Mouse (Mus musculus) gastrocnemius, adult 2 months (tissue): Measurements from ENCODE around the gene Pknox2. TPM values are rescaled to one million over a fixed set of nuclear protein-coding genes. Genes with fewer than 3 reads are reported as not detected.

Source experiments
- DNase-seq: peaks from one replicate; pipeline ENCODE4 v3.0.0; 2022
- H3K27ac ChIP-seq: fragments of 200-600 bp; 2 replicates; pipeline ENCODE4 v1.8.1; 2022; ENCODE audit warnings: mild to moderate bottlenecking
- H3K4me3 ChIP-seq: fragments of 200-600 bp; 2 replicates; pipeline ENCODE4 v1.8.1; 2022; ENCODE audit warnings: mild to moderate bottlenecking, moderate library complexity
- CTCF ChIP-seq: fragments of 200-600 bp; IDR thresholded peaks from 2 replicates; pipeline ENCODE4 v1.8.1; 2022; ENCODE audit warnings: antibody characterized with exemption, mild to moderate bottlenecking, moderate library complexity
- intact Hi-C: fragments of 180-260 bp; cut with DNase I; formaldehyde crosslinking; loops from one replicate; pipeline ENCODE4 v1.15.1; 2025
- total RNA-seq, 2 experiments: library from RNA; stranded (reverse); gene quantifications; 2 replicates each; pipeline ENCODE4 v1.2.3; 2021

Pknox2 gene
- total RNA-seq, 2 experiments from 2014 or later = 35.4 to 40.7 TPM

DNA sequence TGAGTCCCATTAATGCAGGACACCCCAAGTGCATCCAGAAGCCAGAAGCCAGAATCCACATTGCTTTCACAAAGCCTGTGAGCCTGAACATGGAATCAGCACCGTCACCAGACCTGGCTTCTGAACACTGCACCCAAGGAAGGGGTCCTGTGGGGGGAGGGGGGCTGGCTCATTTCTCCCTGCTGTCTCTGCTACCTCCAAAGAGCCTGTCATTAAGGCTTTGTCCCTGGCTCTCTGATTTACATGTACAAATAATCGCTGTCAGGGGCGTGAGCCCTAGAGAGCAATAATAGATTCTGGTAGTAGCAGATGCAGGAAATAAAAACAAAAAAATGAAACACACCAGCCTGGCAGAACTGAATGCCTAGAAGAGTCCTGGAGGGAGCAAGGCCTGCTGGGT, 121.3 kb downstream of the Pknox2 start:
- H3K4me3 ChIP-seq = no peak overlapping the region
- TF ChIP-seq CTCF = no peak
- intact Hi-C loops = loop anchor here (5.0 kb wide), 1 partner anchor 54 kb away; no protein-coding TSS in a partner anchor
- no peak for DNase-seq
- H3K27ac ChIP-seq = 0 out of 2 replicates have a peak overlapping the region, but pooled peaks have one; percentile 17

DNA sequence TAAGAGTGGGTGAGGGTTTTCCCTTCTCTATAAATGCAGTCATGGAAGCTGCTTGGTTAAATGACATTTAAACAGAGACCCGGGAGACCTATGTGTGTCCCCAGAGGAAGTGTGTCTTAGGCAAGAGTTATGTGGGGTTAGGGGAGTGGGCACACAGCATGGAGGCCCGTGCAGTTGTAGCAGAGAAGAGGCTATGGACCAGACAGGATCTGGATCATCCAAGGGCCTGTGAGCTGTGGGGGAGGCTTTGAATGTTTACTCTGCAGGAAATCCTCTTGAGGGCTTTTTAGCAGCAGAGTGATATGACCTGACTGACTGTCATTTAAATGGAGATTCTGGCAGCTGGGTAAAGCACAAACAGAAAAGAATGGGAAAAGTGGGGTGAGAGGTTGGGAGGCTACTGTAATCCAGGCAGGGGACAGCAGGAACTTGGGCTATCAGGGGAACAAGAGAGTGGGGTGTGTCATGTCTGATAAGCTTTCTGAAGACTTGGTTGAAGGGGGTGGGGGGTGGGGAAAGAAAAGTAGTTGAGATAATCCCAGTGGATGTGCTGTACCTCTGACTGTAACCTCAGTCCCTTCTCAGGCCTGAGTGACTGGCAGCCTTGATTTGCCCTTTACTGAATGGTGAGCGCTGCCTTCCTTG, 125.5 kb downstream of the Pknox2 start:
- DNase-seq = no peak
- no peak for TF ChIP-seq CTCF
- no peak overlapping the region for H3K4me3 ChIP-seq
- intact Hi-C loops = no loop called here
- H3K27ac ChIP-seq = no peak overlapping the region

DNA sequence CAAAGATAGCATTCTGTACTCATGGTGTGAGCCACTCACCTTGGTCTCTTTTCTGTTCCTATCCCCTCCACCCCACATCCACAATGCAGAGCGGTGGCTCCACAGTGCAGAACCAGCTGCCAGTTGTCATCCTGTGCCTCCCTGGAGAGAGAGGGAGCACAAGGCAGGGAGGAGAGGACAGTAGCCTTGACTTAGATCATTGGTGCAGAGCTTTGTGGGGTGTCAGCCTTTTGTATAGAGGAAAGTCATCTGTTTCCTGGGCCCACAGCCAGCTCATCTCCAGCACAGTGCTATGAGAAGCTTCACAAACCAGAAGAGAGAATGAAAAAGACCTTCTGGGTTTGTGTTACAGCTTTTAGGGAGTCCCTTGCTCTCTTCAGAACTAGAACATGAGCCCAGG, 129.1 kb downstream of the Pknox2 start:
- intact Hi-C loops = no loop called here
- TF ChIP-seq CTCF = no peak
- no peak overlapping the region for H3K4me3 ChIP-seq
- DNase-seq = no peak
- H3K27ac ChIP-seq = no peak overlapping the region

DNA sequence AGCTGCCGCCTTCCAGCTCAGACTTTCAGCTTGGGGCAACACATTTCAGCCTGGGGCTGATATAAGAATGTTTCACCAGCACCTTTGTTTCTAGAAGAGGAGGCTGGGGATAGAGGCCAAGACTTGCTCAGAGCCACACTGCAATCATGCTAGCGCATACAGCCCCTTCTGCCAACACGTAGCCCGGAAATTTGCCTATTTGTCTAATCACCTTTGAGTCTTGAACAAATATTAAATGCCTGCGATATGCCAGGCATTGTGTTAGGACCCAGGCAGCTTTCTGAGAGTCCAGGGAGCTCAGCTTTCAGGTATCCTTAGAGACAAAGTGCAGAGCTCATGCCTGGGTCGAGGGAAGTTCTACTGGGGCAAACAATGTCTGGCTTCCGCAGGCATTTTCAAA, 130.0 kb downstream of the Pknox2 start:
- TF ChIP-seq CTCF = no peak
- H3K4me3 ChIP-seq = no peak overlapping the region
- no peak overlapping the region for H3K27ac ChIP-seq
- no peak for DNase-seq
- intact Hi-C loops = no loop called here

DNA sequence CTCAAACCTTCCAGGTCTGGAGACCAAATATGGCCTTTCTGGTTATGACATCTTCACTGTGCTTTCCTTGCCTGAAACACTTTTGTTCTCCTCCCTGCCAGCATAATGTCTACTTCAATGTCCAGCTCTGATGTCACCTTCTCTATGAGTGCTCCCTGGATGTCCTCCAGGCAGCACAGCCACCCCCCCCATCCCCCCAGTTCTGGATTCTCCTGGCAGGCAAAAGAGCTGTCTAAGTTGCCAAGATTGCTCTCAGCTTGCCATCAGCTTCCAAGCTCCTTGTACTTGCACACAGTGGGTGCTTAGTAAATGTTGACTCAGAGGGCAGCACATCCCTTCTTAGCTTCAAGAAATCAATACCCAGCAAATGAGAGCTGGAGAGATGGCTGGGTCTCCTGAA, 131.0 kb downstream of the Pknox2 start:
- intact Hi-C loops = no loop called here

DNA sequence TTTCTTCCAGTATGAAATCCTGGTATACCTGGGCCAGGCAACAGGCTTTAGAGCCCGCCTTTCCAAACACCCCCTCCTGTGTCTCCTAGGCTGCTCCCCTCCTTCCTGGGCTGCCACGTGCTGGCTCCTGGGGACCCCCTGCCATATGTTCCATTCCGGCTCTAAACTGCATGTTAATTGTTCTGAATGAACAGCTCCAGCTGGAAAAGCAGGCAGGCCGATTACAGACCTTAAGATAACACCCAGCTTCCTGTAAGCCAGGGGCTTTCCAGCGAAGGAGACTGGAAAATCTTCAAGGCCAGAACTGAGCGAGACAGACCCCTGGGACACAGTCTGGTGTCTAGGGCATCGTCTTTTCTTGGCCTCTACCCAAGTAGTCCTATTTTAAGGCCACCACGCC, 133.6 kb downstream of the Pknox2 start:
- TF ChIP-seq CTCF = no peak
- intact Hi-C loops = no loop called here
- Histone ChIP-seq H3K27ac (no peak overlapping the region), H3K4me3 (no peak overlapping the region)
- DNase-seq = no peak

More for the DNA sequence above, 131.0 kb downstream of the Pknox2 start:
- Histone ChIP-seq H3K27ac (no peak overlapping the region; the same call in 1 of the 2 replicates), H3K4me3 (no peak overlapping the region)
- DNase-seq = peak; percentile 37
- no peak for TF ChIP-seq CTCF

DNA sequence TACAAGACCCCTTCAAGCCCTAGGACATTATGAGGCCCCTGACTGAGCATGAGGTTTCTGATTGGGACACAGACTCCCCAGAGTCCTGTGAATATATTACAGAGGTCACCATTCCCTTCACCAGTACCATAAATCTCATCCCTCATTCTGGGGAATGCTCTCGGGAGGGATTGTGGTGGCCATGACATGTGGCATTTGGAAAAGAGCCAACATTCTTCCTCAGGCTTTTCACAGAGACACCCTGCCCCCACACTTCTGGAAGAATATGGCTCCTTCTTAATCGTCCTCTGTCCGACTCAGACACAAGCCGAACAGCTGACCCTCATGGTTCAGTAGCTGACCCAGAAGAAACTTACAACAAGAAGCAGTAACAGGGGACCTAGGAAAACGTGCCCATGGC, 139.1 kb downstream of the Pknox2 start:
- intact Hi-C loops = no loop called here
- no peak for DNase-seq
- Histone ChIP-seq H3K4me3 (no peak overlapping the region), H3K27ac (no peak overlapping the region)
- no peak for TF ChIP-seq CTCF

DNA sequence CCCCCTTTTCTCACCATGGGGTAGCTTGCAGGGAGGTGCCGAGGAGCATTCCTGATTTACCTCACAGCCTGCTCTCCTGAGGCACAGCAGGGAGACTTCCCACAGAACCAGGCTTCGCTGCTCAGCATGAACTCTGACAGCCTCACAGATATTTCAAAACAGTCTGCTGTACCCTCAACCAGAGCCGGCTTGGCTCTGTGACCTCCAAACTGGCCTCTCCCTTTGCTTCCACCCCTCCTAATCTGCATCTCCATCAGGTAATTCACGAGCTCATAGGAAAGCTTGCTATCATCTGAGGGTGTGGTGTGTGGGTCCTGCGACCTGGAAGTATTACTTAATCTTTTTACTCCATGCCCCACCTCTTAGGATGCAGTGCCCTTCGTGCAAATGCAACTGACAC, 142.5 kb downstream of the Pknox2 start:
- no peak for TF ChIP-seq CTCF
- no peak for DNase-seq
- Histone ChIP-seq H3K4me3 (no peak overlapping the region), H3K27ac (no peak overlapping the region)
- intact Hi-C loops = no loop called here

DNA sequence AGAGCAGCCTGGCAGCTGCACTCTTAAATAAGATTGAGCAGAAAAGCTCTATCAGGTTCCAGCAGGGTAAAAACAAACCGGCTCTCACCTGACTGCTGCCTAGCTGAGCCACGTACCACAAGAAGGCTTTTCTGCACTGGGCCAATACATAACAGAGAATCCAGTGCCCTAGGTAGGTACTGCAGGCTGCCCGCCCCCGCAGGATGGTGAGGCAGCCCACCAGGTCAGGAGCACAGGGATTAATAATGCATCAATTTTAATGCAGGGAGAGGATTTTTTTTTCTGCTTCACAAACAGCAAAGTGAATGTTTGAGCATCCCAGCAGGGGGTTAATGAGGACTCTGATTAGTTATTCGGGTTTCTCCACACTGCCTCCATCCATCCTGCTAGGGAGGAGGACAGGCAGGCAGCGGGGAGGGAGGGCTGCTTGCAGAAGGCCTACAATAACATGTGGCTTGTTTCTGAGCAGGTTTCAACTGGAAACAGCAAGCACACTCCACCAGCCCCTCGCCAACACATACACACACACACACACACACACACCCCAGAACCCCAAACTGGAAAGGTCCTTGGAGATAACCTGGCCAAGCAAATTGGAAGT, 145.2 kb downstream of the Pknox2 start:
- DNase-seq = no peak
- intact Hi-C loops = no loop called here
- no peak for TF ChIP-seq CTCF
- Histone ChIP-seq H3K4me3 (no peak overlapping the region), H3K27ac (no peak overlapping the region)

DNA sequence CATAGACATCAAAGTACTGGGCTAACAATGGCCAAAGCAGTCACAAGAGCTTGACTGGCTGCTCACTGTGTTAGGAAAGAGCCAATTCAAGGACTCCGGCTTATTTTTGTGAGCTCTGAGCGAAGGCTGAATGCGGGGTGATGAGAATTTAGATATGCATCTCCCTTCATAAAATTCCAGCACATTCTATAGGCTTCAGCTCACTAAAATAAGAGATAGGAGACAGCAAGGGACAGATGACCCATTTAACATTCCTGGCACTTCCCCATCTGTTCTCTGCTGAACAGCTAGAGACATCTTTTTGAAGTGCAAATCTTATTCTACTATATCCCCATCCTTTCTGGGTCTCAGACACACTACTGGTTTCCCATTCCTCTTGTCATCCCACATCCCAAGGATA, 147.8 kb downstream of the Pknox2 start:
- no peak for TF ChIP-seq CTCF
- H3K27ac ChIP-seq = no peak overlapping the region
- intact Hi-C loops = no loop called here
- no peak overlapping the region for H3K4me3 ChIP-seq
- DNase-seq = no peak

DNA sequence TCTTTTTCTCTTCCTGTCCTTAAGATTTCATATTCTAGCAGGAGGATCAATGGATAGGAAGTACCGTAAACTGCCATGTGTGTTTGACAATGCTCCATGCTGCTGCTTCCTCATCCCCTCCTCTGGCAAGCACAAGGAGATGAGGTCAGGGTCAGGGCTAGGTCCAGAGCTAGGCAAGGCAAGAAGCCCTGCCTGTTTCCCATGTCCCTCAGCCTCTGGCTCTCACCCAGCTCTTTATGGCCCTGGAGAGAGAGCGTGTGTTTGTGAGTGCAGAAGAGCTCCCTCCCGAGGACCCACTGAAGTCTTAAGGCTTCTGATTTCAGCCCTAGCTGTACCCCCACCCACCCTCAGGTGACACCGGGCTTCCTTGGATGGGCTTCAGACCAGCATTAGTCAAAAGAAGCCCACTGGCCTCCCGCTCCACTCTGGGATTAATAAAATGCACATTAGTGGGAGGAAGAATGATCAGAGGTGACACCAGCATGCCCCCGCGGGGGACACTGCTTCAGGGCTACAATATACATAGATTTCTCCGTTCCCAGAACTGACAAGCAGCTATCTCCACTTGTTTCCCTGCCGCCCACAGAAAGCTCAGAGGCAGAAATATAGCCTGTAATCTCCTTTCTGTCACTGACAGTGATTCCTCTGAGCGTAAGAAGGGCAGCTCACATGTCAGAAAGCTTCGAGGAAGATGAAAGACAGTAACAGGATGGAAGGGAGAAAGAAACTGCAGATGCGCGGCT, 156.4 kb downstream of the Pknox2 start:
- peak overlapping the region; percentile 76 for H3K27ac ChIP-seq
- peak; percentile 65 for DNase-seq
- intact Hi-C loops = no loop called here
- H3K4me3 ChIP-seq = no peak overlapping the region
- no peak for TF ChIP-seq CTCF

DNA sequence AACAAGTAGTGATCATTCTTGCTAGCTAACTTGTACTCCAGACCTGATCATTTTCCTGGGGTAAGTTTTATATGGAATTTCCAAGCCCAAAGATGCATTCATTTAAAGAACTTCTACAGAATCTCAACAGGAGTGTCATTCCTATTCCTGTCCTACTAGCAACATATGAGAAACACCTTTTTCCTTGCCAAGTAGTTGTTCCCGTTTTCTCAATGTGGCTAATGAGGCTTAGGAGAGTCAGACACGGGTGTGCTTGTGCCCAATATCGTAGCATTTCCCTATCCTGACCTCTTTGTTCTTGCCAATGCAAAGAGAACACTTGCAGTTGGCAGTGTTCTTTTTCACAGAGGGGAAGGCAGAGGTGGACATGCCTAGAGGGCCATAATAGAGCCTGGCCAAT, 157.2 kb downstream of the Pknox2 start:
- peak overlapping the region; percentile 76; the same call in 1 of the 2 replicates for H3K27ac ChIP-seq
- intact Hi-C loops = no loop called here
- no peak overlapping the region for H3K4me3 ChIP-seq
- TF ChIP-seq CTCF = no peak
- no peak for DNase-seq

DNA sequence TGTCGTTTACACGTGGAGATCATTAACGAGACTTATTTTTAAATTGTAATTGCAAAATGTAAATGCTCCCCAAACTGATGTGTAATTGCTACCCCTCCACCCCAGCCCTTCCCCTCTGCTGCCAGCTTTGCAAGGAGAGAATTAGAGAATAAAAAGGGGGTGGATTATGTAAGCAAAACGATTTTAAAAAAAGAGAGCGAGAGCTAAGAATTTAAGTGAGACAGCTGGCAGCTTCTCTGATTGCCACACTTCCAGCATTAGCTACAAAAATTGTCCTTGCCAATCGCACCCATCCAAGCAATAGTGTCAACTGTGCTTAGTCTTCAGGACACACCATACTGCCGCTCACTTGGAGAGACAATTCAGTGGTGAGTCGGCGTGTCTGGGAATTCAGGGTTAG, 162.0 kb downstream of the Pknox2 start:
- no peak overlapping the region for H3K27ac ChIP-seq
- no peak overlapping the region for H3K4me3 ChIP-seq
- no peak for DNase-seq
- intact Hi-C loops = no loop called here
- TF ChIP-seq CTCF = no peak
